Mouse (Mus musculus) heart, postnatal 0 days (tissue): Measurements from ENCODE around the gene Grid2. TPM values are rescaled to one million over a fixed set of nuclear protein-coding genes. Genes with fewer than 3 reads are reported as not detected.

Source experiments
- ATAC-seq: fragments of 200-750 bp; cut with Nextera tagmentation; 2 replicates; pipeline ENCODE4 v1.8.0; 2017; ENCODE audit warnings: low read depth, moderate number of reproducible peaks, moderate library complexity; ENCODE audit not compliant: insufficient read depth
- DNase-seq: peaks from one replicate; pipeline ENCODE4 v3.0.0-alpha.2; 2016; ENCODE audit warnings: low spot score
- H3K27ac ChIP-seq: fragments of 300-500 bp; sonication (generic); 2 replicates; pipeline ENCODE4 v1.5.1; 2014; ENCODE audit warnings: low read depth, mild to moderate bottlenecking
- H3K27me3 ChIP-seq: fragments of 300-500 bp; sonication (generic); 2 replicates; pipeline ENCODE4 v1.6.1; 2014; ENCODE audit warnings: low read length, mixed read lengths; ENCODE audit not compliant: control insufficient read depth, insufficient read depth
- H3K36me3 ChIP-seq: fragments of 300-500 bp; sonication (generic); replicated peaks from 2 replicates; pipeline ENCODE4 v1.6.1; 2014; ENCODE audit warnings: low read length, mixed read lengths; ENCODE audit not compliant: control insufficient read depth, insufficient read depth
- H3K4me1 ChIP-seq: fragments of 300-500 bp; sonication (generic); 2 replicates; pipeline ENCODE4 v1.6.1; 2014; ENCODE audit warnings: antibody characterized with exemption; ENCODE audit not compliant: control insufficient read depth, insufficient read depth
- H3K4me2 ChIP-seq: fragments of 300-500 bp; sonication (generic); 2 replicates; pipeline ENCODE4 v1.6.1; 2014; ENCODE audit warnings: low read depth, mild to moderate bottlenecking, low read length, moderate library complexity
- H3K4me3 ChIP-seq: fragments of 300-500 bp; sonication (generic); 2 replicates; pipeline ENCODE4 v1.5.1; 2014; ENCODE audit warnings: low read depth, low read length
- H3K9ac ChIP-seq: fragments of 300-500 bp; sonication (generic); replicated peaks from 2 replicates; pipeline ENCODE4 v1.6.1; 2014; ENCODE audit warnings: low read depth, low read length, mixed read lengths
- H3K9me3 ChIP-seq: fragments of 300-500 bp; sonication (generic); replicated peaks from 2 replicates; pipeline ENCODE4 v1.6.1; 2016; ENCODE audit warnings: low read length; ENCODE audit not compliant: control insufficient read depth
- CTCF ChIP-seq: IDR thresholded peaks from 2 replicates; pipeline ENCODE4 v1.5.1; 2016; ENCODE audit warnings: antibody characterized with exemption, control low read depth, low read depth
- EP300 ChIP-seq: IDR thresholded peaks from 2 replicates; pipeline ENCODE4 v1.6.1; 2016; ENCODE audit warnings: antibody characterized with exemption, low read depth
- WGBS: fragments of 180-500 bp; shearing (Covaris S2); extraction: QIAGEN DNeasy Blood & Tissue Kit; methylation state at CpG from one replicate; pipeline ENCODE4 v1.1.7; 2014; 5-methylcytosine and 5-hydroxymethylcytosine counted together
- polyA plus RNA-seq: library from polyadenylated mRNA; unstranded; fragments of >200 nt; fragmentation: Nextera tagmentation; extraction: Ambion mirVana; gene quantifications from 2 replicates; pipeline ENCODE4 v1.2.1, GENCODE M21; 2015
- total RNA-seq: library from RNA; depleted of rRNA; stranded (reverse); fragments of >200 nt; gene quantifications from 2 replicates; pipeline ENCODE4 v1.2.3, GENCODE M21; 2014; ENCODE audit warnings: low replicate concordance

Gene Grid2
- total and polyA plus RNA-seq, 2 experiments from 2014 or later, result 0.10 to 0.27 TPM

GRCm38 (mm10) chr6:64728499-64729198 lies 1473.0 kb downstream of the Grid2 start, which contains the start of gene Atoh1:
TSS of gene Atoh1 (plus strand) at chr6:64729125.
- TF ChIP-seq CTCF (no peak), EP300 (no peak)
- H3K9ac ChIP-seq, result no peak within 1 kb of the TSS
- DNase-seq, result peak; percentile 28
- under 1% methylated on average over 34 of the region's 34 CpGs for WGBS
- H3K4me3 ChIP-seq, result peak within 1 kb of the TSS; percentile 54
- peak within 1 kb of the TSS; percentile 87 for H3K4me2 ChIP-seq
- H3K9me3 ChIP-seq, result no peaks in the 10 kb centered on the region
- H3K36me3 ChIP-seq, result no peaks in the 10 kb centered on the region
- ATAC-seq, result peak; percentile 88
- H3K27ac ChIP-seq, result no peak within 1 kb of the TSS
- H3K27me3 ChIP-seq, result peaks cover 66% of the 10 kb centered on the region
- no peaks in the 10 kb centered on the region; the same call in 1 of the 2 replicates for H3K4me1 ChIP-seq

GRCm38 (mm10) chr6:64729231-64730011 lies 1473.7 kb downstream of the Grid2 start:
- Histone ChIP-seq H3K36me3 (no peaks in the 10 kb centered on the region), H3K9ac (no peak overlapping the region), H3K4me3 (peak overlapping the region; percentile 54), H3K27ac (no peak overlapping the region), H3K4me1 (no peaks in the 10 kb centered on the region; the same call in 1 of the 2 replicates), H3K27me3 (peaks cover 73% of the 10 kb centered on the region), H3K9me3 (no peaks in the 10 kb centered on the region), H3K4me2 (peak overlapping the region; percentile 87)
- no peak for TF ChIP-seq EP300
- no peak for TF ChIP-seq CTCF
- WGBS, result under 1% methylated on average over 53 of the region's 53 CpGs
- peak; percentile 59 for ATAC-seq
- peak; percentile 6 for DNase-seq

- no peak for ATAC-seq
- Histone ChIP-seq H3K27me3 (peaks cover 79% of the 10 kb centered on the region), H3K27ac (no peak overlapping the region)
Measured at GRCm38 (mm10) chr6:64730030-64730429, 1474.4 kb downstream of the Grid2 start.

GRCm38 (mm10) chr6:64730506-64731020 lies 1474.9 kb downstream of the Grid2 start:
- WGBS, result 7% methylated on average over 14 of the region's 14 CpGs
- H3K27me3 ChIP-seq, result peaks cover 85% of the 10 kb centered on the region
- H3K9me3 ChIP-seq, result no peaks in the 10 kb centered on the region
- H3K4me3 ChIP-seq, result no peak overlapping the region
- H3K4me1 ChIP-seq, result no peaks in the 10 kb centered on the region; the same call in 1 of the 2 replicates
- no peak for DNase-seq
- ATAC-seq, result no peak
- no peak overlapping the region for H3K4me2 ChIP-seq
- no peaks in the 10 kb centered on the region for H3K36me3 ChIP-seq
- H3K9ac ChIP-seq, result no peak overlapping the region
- no peak overlapping the region for H3K27ac ChIP-seq
- TF ChIP-seq EP300 (no peak), CTCF (no peak)

More at GRCm38 (mm10) chr6:64730030-64730429, 1474.4 kb downstream of the Grid2 start:
- peak overlapping the region; percentile 87 for H3K4me2 ChIP-seq
- 2% methylated on average over 19 of the region's 19 CpGs for WGBS
- no peaks in the 10 kb centered on the region for H3K9me3 ChIP-seq
- H3K36me3 ChIP-seq, result no peaks in the 10 kb centered on the region
- no peak overlapping the region for H3K9ac ChIP-seq
- DNase-seq, result no peak
- peak overlapping the region; percentile 54 for H3K4me3 ChIP-seq
- TF ChIP-seq EP300 (no peak), CTCF (no peak)
- no peaks in the 10 kb centered on the region; the same call in 1 of the 2 replicates for H3K4me1 ChIP-seq

GRCm38 (mm10) chr6:64731126-64731525 lies 1475.5 kb downstream of the Grid2 start:
- ATAC-seq (no peak), DNase-seq (no peak)
- Histone ChIP-seq H3K27me3 (peaks cover 89% of the 10 kb centered on the region), H3K4me1 (no peaks in the 10 kb centered on the region; the same call in 1 of the 2 replicates), H3K36me3 (no peaks in the 10 kb centered on the region), H3K27ac (no peak overlapping the region), H3K9ac (no peak overlapping the region), H3K4me3 (no peak overlapping the region), H3K9me3 (no peaks in the 10 kb centered on the region), H3K4me2 (no peak overlapping the region)
- TF ChIP-seq EP300, result no peak
- TF ChIP-seq CTCF, result no peak
- WGBS, result 10% methylated on average over 7 of the region's 7 CpGs
